Mouse (Mus musculus) small intestine, adult 2 months (tissue): ENCODE measurements around the gene Prps1.

ENCODE experiments used
- CTCF ChIP-seq: fragments of 200-500 bp; IDR thresholded peaks from 2 replicates; pipeline ENCODE4 v1.5.1; 2012; ENCODE audit warnings: low read depth, mild to moderate bottlenecking, control low read depth, inconsistent platforms, low read length, moderate library complexity, mixed read lengths; ENCODE audit not compliant: insufficient replicate concordance, insufficient read length; ENCODE audit errors: extremely low read depth
- POLR2A ChIP-seq: fragments of 200-500 bp; IDR thresholded peaks from 2 replicates; pipeline ENCODE4 v1.6.1; 2012; ENCODE audit warnings: low read depth, mild to moderate bottlenecking, control low read depth, inconsistent platforms, low read length, moderate library complexity

- TF ChIP-seq POLR2A (no peak), CTCF (no peak)
These were observed 23.6 kb upstream of the Prps1 start for GRCm38 (mm10) chrX:140432786-140433185.
